Mouse (Mus musculus) brain, adult 2 months (tissue): ENCODE measurements around the gene Atp6v1g1.

Source experiments
- DNase-seq: peaks from one replicate; pipeline ENCODE4 v3.0.0; 2011; ENCODE audit warnings: low read depth, low spot score

Gene Atp6v1g1

GRCm38 (mm10) chr4:63546441-63547055 is 2.0 kb downstream of the Atp6v1g1 start:
- peak; percentile 43 for DNase-seq

- peak; percentile 68 for DNase-seq
Measured at GRCm38 (mm10) chr4:63547799-63548198, 3.2 kb downstream of the Atp6v1g1 start.

GRCm38 (mm10) chr4:63548491-63548890 is 3.9 kb downstream of the Atp6v1g1 start:
- DNase-seq, result no peak

- no peak for DNase-seq
Measured at GRCm38 (mm10) chr4:63550908-63551307, 6.3 kb downstream of the Atp6v1g1 start.

GRCm38 (mm10) chr4:63552865-63553264 is 8.3 kb downstream of the Atp6v1g1 start:
- peak; percentile 66 for DNase-seq

GRCm38 (mm10) chr4:63553789-63554576 is 9.4 kb downstream of the Atp6v1g1 start:
- no peak for DNase-seq

- DNase-seq, result no peak
Measured at GRCm38 (mm10) chr4:63554616-63555015, 10.0 kb downstream of the Atp6v1g1 start.

GRCm38 (mm10) chr4:63555111-63555510 is 10.5 kb downstream of the Atp6v1g1 start:
- DNase-seq, result no peak

- peak; percentile 47 for DNase-seq
Measured at GRCm38 (mm10) chr4:63556665-63557064, 12.1 kb downstream of the Atp6v1g1 start.

- DNase-seq, result no peak
Measured at GRCm38 (mm10) chr4:63557124-63558059, 12.8 kb downstream of the Atp6v1g1 start.

- DNase-seq, result peak; percentile 85
Measured at GRCm38 (mm10) chr4:63558407-63559081, 14.0 kb downstream of the Atp6v1g1 start, which contains the start of gene Tmem268. Gene Tmem268 (plus strand): TSS chr4:63558781.

- DNase-seq, result no peak
Measured at GRCm38 (mm10) chr4:63559127-63559697, 14.6 kb downstream of the Atp6v1g1 start.

GRCm38 (mm10) chr4:63560079-63560478 is 15.5 kb downstream of the Atp6v1g1 start:
- DNase-seq, result peak; percentile 46

- no peak for DNase-seq
Measured at GRCm38 (mm10) chr4:63561861-63562675, 17.5 kb downstream of the Atp6v1g1 start.

- no peak for DNase-seq
Measured at GRCm38 (mm10) chr4:63562742-63563141, 18.2 kb downstream of the Atp6v1g1 start.

- DNase-seq, result no peak
Measured at GRCm38 (mm10) chr4:63567712-63568390, 23.3 kb downstream of the Atp6v1g1 start.

GRCm38 (mm10) chr4:63569322-63569721 is 24.8 kb downstream of the Atp6v1g1 start:
- DNase-seq, result no peak

GRCm38 (mm10) chr4:63570208-63570781 is 25.7 kb downstream of the Atp6v1g1 start:
- DNase-seq, result peak; percentile 29

GRCm38 (mm10) chr4:63572621-63573020 is 28.0 kb downstream of the Atp6v1g1 start:
- DNase-seq, result no peak
